Mouse (Mus musculus): ENCODE measurements around the gene Meiob.

Meiob gene

GRCm38 (mm10) chr17:24803952-24804951 lies at the start of gene Meiob:
TSS of gene Meiob (plus strand) at chr17:24804289.
- peak; percentile 50 for DNase-seq (ENCODE audit: extremely low read depth, low read depth)

- no peak for DNase-seq (ENCODE audit: extremely low read depth, low read depth)
Observed at GRCm38 (mm10) chr17:24757394-24757793, 46.7 kb upstream of the Meiob start.

GRCm38 (mm10) chr17:24761121-24761520 lies 43.0 kb upstream of the Meiob start:
- DNase-seq (ENCODE audit: extremely low read depth, low read depth) = no peak

GRCm38 (mm10) chr17:24765016-24765905 lies 38.8 kb upstream of the Meiob start:
- DNase-seq (ENCODE audit: extremely low read depth, low read depth) = no peak

GRCm38 (mm10) chr17:24766266-24766875 lies 37.7 kb upstream of the Meiob start:
- no peak for DNase-seq (ENCODE audit: extremely low read depth, low read depth)

GRCm38 (mm10) chr17:24769146-24769545 lies 34.9 kb upstream of the Meiob start:
- no peak for DNase-seq (ENCODE audit: extremely low read depth, low read depth)

- no peak for DNase-seq (ENCODE audit: extremely low read depth, low read depth)
Observed at GRCm38 (mm10) chr17:24773241-24773640, 30.8 kb upstream of the Meiob start.

- DNase-seq (ENCODE audit: extremely low read depth, low read depth) = no peak
Observed at GRCm38 (mm10) chr17:24775173-24775572, 28.9 kb upstream of the Meiob start.

- DNase-seq (ENCODE audit: extremely low read depth, low read depth) = no peak
Observed at GRCm38 (mm10) chr17:24777073-24777472, 27.0 kb upstream of the Meiob start.

GRCm38 (mm10) chr17:24780821-24781220 lies 23.3 kb upstream of the Meiob start:
- DNase-seq (ENCODE audit: extremely low read depth, low read depth) = peak; percentile 40

GRCm38 (mm10) chr17:24792190-24792589 lies 11.9 kb upstream of the Meiob start:
- DNase-seq (ENCODE audit: extremely low read depth, low read depth) = no peak

GRCm38 (mm10) chr17:24794791-24795190 lies 9.3 kb upstream of the Meiob start:
- no peak for DNase-seq (ENCODE audit: extremely low read depth, low read depth)

GRCm38 (mm10) chr17:24796969-24797368 lies 7.1 kb upstream of the Meiob start:
- DNase-seq (ENCODE audit: extremely low read depth, low read depth) = no peak

GRCm38 (mm10) chr17:24798229-24798628 lies 5.9 kb upstream of the Meiob start:
- peak; percentile 91 for DNase-seq (ENCODE audit: extremely low read depth, low read depth)

- no peak for DNase-seq (ENCODE audit: extremely low read depth, low read depth)
Observed at GRCm38 (mm10) chr17:24799476-24799875, 4.6 kb upstream of the Meiob start.

GRCm38 (mm10) chr17:24800524-24800923 lies 3.6 kb upstream of the Meiob start:
- no peak for DNase-seq (ENCODE audit: extremely low read depth, low read depth)

- DNase-seq (ENCODE audit: extremely low read depth, low read depth) = no peak
Observed at GRCm38 (mm10) chr17:24811211-24811610, 7.1 kb downstream of the Meiob start.

- no peak for DNase-seq (ENCODE audit: extremely low read depth, low read depth)
Observed at GRCm38 (mm10) chr17:24812215-24812614, 8.1 kb downstream of the Meiob start.

- no peak for DNase-seq (ENCODE audit: extremely low read depth, low read depth)
Observed at GRCm38 (mm10) chr17:24815256-24815655, 11.2 kb downstream of the Meiob start.

- no peak for DNase-seq (ENCODE audit: extremely low read depth, low read depth)
Observed at GRCm38 (mm10) chr17:24817503-24817902, 13.4 kb downstream of the Meiob start.

GRCm38 (mm10) chr17:24818172-24818571 lies 14.1 kb downstream of the Meiob start:
- no peak for DNase-seq (ENCODE audit: extremely low read depth, low read depth)

Data from MEL-GATA-1-ER (cell line).